Mouse (Mus musculus) neural tube, embryonic 10.5 days (tissue): Measurements from ENCODE around the gene Gtf3c6.

Experiments used
- DNase-seq: peaks from one replicate; pipeline ENCODE4 v3.0.0-alpha.2; 2017; ENCODE audit warnings: low spot score; ENCODE audit errors: extremely low spot score

Gtf3c6 gene

GRCm38 (mm10) chr10:40257414-40258255 is at the start of gene Gtf3c6:
Gtf3c6 (minus strand) TSS chr10:40258108.
- peak; percentile 95 for DNase-seq

- DNase-seq = no peak
These were observed 48.1 kb upstream of the Gtf3c6 start for GRCm38 (mm10) chr10:40305989-40306388.

GRCm38 (mm10) chr10:40302140-40302985 is 44.5 kb upstream of the Gtf3c6 start, which contains the start of gene Amd1:
Amd1 (minus strand) TSS chr10:40302186.
- DNase-seq = peak; percentile 99

- peak; percentile 72 for DNase-seq
These were observed 43.5 kb upstream of the Gtf3c6 start for GRCm38 (mm10) chr10:40301181-40302075.

- DNase-seq = peak; percentile 87
These were observed 42.8 kb upstream of the Gtf3c6 start for GRCm38 (mm10) chr10:40300648-40301171.

GRCm38 (mm10) chr10:40292640-40293039 is 34.7 kb upstream of the Gtf3c6 start:
- DNase-seq = no peak

GRCm38 (mm10) chr10:40286767-40287166 is 28.9 kb upstream of the Gtf3c6 start:
- no peak for DNase-seq

GRCm38 (mm10) chr10:40285571-40285970 is 27.7 kb upstream of the Gtf3c6 start:
- DNase-seq = no peak

- DNase-seq = no peak
These were observed 27.1 kb upstream of the Gtf3c6 start for GRCm38 (mm10) chr10:40284997-40285396.

- no peak for DNase-seq
These were observed 26.4 kb upstream of the Gtf3c6 start for GRCm38 (mm10) chr10:40284179-40284831.

- DNase-seq = no peak
These were observed 25.7 kb upstream of the Gtf3c6 start for GRCm38 (mm10) chr10:40283636-40284035.

GRCm38 (mm10) chr10:40281565-40281964 is 23.7 kb upstream of the Gtf3c6 start:
- no peak for DNase-seq

GRCm38 (mm10) chr10:40278317-40278716 is 20.4 kb upstream of the Gtf3c6 start:
- DNase-seq = no peak

GRCm38 (mm10) chr10:40275991-40276390 is 18.1 kb upstream of the Gtf3c6 start:
- DNase-seq = no peak

- no peak for DNase-seq
These were observed 16.0 kb upstream of the Gtf3c6 start for GRCm38 (mm10) chr10:40273938-40274337.

GRCm38 (mm10) chr10:40271216-40271615 is 13.3 kb upstream of the Gtf3c6 start:
- DNase-seq = no peak

- no peak for DNase-seq
These were observed 7.0 kb upstream of the Gtf3c6 start for GRCm38 (mm10) chr10:40264920-40265319.

GRCm38 (mm10) chr10:40263691-40264090 is 5.8 kb upstream of the Gtf3c6 start:
- no peak for DNase-seq

GRCm38 (mm10) chr10:40262200-40262599 is 4.3 kb upstream of the Gtf3c6 start:
- no peak for DNase-seq

- no peak for DNase-seq
These were observed 2.4 kb upstream of the Gtf3c6 start for GRCm38 (mm10) chr10:40260305-40260704.
